Comparison of ENCODE assay signal across 8 mouse cellular contexts in the genomic region with DNA sequence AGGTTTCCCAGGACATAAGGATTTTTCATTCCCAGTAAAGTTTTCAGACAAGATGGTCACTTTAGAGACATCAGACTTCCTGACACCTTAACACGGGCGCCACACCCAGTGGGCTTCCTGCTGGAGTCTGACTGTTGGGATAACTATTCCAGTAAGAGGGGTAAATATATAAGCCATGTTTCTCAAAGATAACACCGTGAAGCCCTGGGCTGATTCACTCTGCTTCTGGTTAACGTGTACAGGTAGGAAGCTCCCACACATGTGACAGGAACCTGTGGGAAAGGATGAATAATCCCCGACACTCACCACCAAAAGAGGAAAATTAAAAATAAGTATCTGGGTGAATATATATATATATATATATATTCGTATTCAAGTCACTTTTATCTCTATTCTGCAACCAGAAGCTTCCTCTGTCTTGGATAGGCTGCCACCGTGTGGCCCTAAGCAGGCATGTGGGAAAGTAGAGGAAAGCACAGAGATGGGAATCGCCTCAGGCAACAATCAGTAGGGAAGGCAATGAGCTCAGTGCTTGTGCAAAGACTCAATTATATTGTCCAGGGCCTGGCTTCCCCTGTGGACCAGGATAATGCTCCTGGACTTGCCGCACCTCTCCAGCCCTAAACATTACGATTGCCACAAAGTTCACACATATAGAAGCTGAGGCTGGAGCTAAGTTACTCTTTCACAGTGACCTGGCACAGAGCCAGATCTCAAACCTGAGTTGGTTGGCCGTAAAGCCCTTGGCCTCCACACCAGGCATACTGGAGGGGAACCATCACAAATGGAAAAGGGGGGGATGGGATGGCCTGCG.
DNase-seq lines count a peak whose midpoint lies in the region; ATAC-seq lines count a peak whose summit lies in the region.

No protein-coding gene starts in this region.

- H3K9ac ChIP-seq in heart, embryonic 13.5 days, result peak overlapping the region; percentile 35; the same call in 1 of the 2 replicates
- H3K9ac ChIP-seq in kidney, embryonic 16.5 days (replicated peaks; ENCODE audit: low read length), result no peak overlapping the region
- H3K9ac ChIP-seq in limb, embryonic 13.5 days, result 0 out of 2 replicates have a peak overlapping the region, but pooled peaks have one; percentile 31
- no peak overlapping the region for H3K9ac ChIP-seq in neural tube, embryonic 12.5 days

- peak; percentile 25 for DNase-seq in 3134 (ENCODE audit: extremely low read depth, insufficient read length, low spot score)
- peak; percentile 63 for DNase-seq in adrenal gland, postnatal 25 days
- DNase-seq in forebrain, embryonic 10.5 days (ENCODE audit: extremely low spot score, low spot score), result peak; percentile 69
- DNase-seq in thymus, postnatal 14 days, result peak; percentile 63

- H3K4me1 ChIP-seq in forebrain, embryonic 10.5 days, result peaks cover 29% of the 10 kb centered on the region
- H3K4me1 ChIP-seq in heart, embryonic 13.5 days, result peaks cover 28% of the 10 kb centered on the region
- H3K4me1 ChIP-seq in kidney, embryonic 16.5 days (ENCODE audit: insufficient read depth, low read length), result peaks cover 18% of the 10 kb centered on the region
- peaks cover 37% of the 10 kb centered on the region for H3K4me1 ChIP-seq in limb, embryonic 13.5 days
- peaks cover 5% of the 10 kb centered on the region for H3K4me1 ChIP-seq in neural tube, embryonic 12.5 days

- no peak overlapping the region for H3K4me2 ChIP-seq in heart, embryonic 13.5 days
- H3K4me2 ChIP-seq in kidney, embryonic 16.5 days (replicated peaks; ENCODE audit: low read depth, low read length), result no peak overlapping the region
- H3K4me2 ChIP-seq in limb, embryonic 13.5 days (replicated peaks), result peak overlapping the region; percentile 16; the same call in 1 of the 2 replicates
- H3K4me2 ChIP-seq in neural tube, embryonic 12.5 days (replicated peaks), result no peak overlapping the region

- H3K27me3 ChIP-seq in forebrain, embryonic 10.5 days (ENCODE audit: poor library complexity, severe bottlenecking), result peaks cover 76% of the 10 kb centered on the region
- H3K27me3 ChIP-seq in heart, embryonic 13.5 days (replicated peaks), result peaks cover 21% of the 10 kb centered on the region
- H3K27me3 ChIP-seq in kidney, embryonic 16.5 days (ENCODE audit: insufficient read depth, low read length), result peaks cover 9% of the 10 kb centered on the region
- no peaks in the 10 kb centered on the region for H3K27me3 ChIP-seq in limb, embryonic 13.5 days
- peaks cover 7% of the 10 kb centered on the region; the same call in 1 of the 2 replicates for H3K27me3 ChIP-seq in neural tube, embryonic 12.5 days (replicated peaks)

- no peak overlapping the region for H3K27ac ChIP-seq in forebrain, embryonic 10.5 days
- H3K27ac ChIP-seq in heart, embryonic 13.5 days (replicated peaks), result peak overlapping the region; percentile 45; the same call in 1 of the 2 replicates
- H3K27ac ChIP-seq in kidney, embryonic 16.5 days (ENCODE audit: low read length), result no peak overlapping the region; the same call in 1 of the 2 replicates
- peak overlapping the region; percentile 73 for H3K27ac ChIP-seq in limb, embryonic 13.5 days
- H3K27ac ChIP-seq in neural tube, embryonic 12.5 days, result no peak overlapping the region

- no peaks in the 10 kb centered on the region for H3K36me3 ChIP-seq in forebrain, embryonic 10.5 days (replicated peaks)
- H3K36me3 ChIP-seq in heart, embryonic 13.5 days, result no peaks in the 10 kb centered on the region
- no peaks in the 10 kb centered on the region for H3K36me3 ChIP-seq in kidney, embryonic 16.5 days (ENCODE audit: insufficient read depth, low read length)
- H3K36me3 ChIP-seq in limb, embryonic 13.5 days, result no peaks in the 10 kb centered on the region
- no peaks in the 10 kb centered on the region for H3K36me3 ChIP-seq in neural tube, embryonic 12.5 days

- ATAC-seq in heart, embryonic 13.5 days (ENCODE audit: extremely low read depth, insufficient number of reproducible peaks, low FRiP score, low TSS enrichment), result no peak
- ATAC-seq in kidney, embryonic 16.5 days (ENCODE audit: low FRiP score, low TSS enrichment), result peak; percentile 76
- peak; percentile 79 for ATAC-seq in limb, embryonic 13.5 days (ENCODE audit: low FRiP score, low read depth)
- ATAC-seq in neural tube, embryonic 12.5 days (ENCODE audit: low FRiP score, low read depth), result peak; percentile 76

- no peak overlapping the region for H3K4me3 ChIP-seq in forebrain, embryonic 10.5 days
- no peak overlapping the region for H3K4me3 ChIP-seq in heart, embryonic 13.5 days
- no peak overlapping the region for H3K4me3 ChIP-seq in kidney, embryonic 16.5 days (ENCODE audit: low read length)
- H3K4me3 ChIP-seq in limb, embryonic 13.5 days, result no peak overlapping the region
- H3K4me3 ChIP-seq in neural tube, embryonic 12.5 days, result no peak overlapping the region

- no peaks in the 10 kb centered on the region for H3K9me3 ChIP-seq in forebrain, embryonic 10.5 days
- no peaks in the 10 kb centered on the region for H3K9me3 ChIP-seq in heart, embryonic 13.5 days
- H3K9me3 ChIP-seq in kidney, embryonic 16.5 days (ENCODE audit: low read length), result no peaks in the 10 kb centered on the region
- H3K9me3 ChIP-seq in limb, embryonic 13.5 days, result no peaks in the 10 kb centered on the region
- H3K9me3 ChIP-seq in neural tube, embryonic 12.5 days, result no peaks in the 10 kb centered on the region

- 58% methylated on average over 12 of the region's 12 CpGs for WGBS in forebrain, embryonic 10.5 days
- 38% methylated on average over 12 of the region's 12 CpGs for WGBS in heart, embryonic 13.5 days
- 39% methylated on average over 12 of the region's 12 CpGs for WGBS in kidney, embryonic 16.5 days
- WGBS in limb, embryonic 13.5 days, result 34% methylated on average over 12 of the region's 12 CpGs
- 59% methylated on average over 12 of the region's 12 CpGs for WGBS in neural tube, embryonic 12.5 days

Comparison
In these comparisons a context has a peak if more than half of its experiments do, and no peak if none do; other contexts are left out.
1. H3K27ac ChIP-seq: peak in heart, embryonic 13.5 days (single experiment) and limb, embryonic 13.5 days (single experiment); none in forebrain, embryonic 10.5 days (single experiment), kidney, embryonic 16.5 days (single experiment) and neural tube, embryonic 12.5 days (single experiment).
2. H3K9ac ChIP-seq: peak in heart, embryonic 13.5 days (single experiment) and limb, embryonic 13.5 days (single experiment); none in kidney, embryonic 16.5 days (single experiment) and neural tube, embryonic 12.5 days (single experiment).
3. Peak in every context shown above with its lines, with median percentiles within 50 percentile points of each other: DNase-seq.